Mouse (Mus musculus) C2C12 (cell line): ENCODE measurements at regions not wholly inside any gene's neighbourhood (a gene's known extent, or its start where the extent isn't known, plus 50 kb on each side); places are given as distances from the start of the nearest gene placed in this dataset.

ENCODE experiments used
- CEBPB ChIP-seq: IDR thresholded peaks from one replicate; pipeline ENCODE4 v1.6.1; 2011; ENCODE audit warnings: low read depth, mild to moderate bottlenecking, control low read depth, moderate library complexity
- CTCF ChIP-seq: IDR thresholded peaks from one replicate; pipeline ENCODE4 v1.5.1; 2011; ENCODE audit not compliant: control insufficient read depth, insufficient read depth, insufficient read length
- FOSL1 ChIP-seq: IDR thresholded peaks from one replicate; pipeline ENCODE4 v1.8.0; 2011; ENCODE audit warnings: mild to moderate bottlenecking, low read length; ENCODE audit not compliant: poor library complexity, insufficient read depth, severe bottlenecking
- MAX ChIP-seq: IDR thresholded peaks from one replicate; pipeline ENCODE4 v1.6.1; 2011; ENCODE audit warnings: mild to moderate bottlenecking, control low read depth
- USF1 ChIP-seq: IDR thresholded peaks from one replicate; pipeline ENCODE4 v1.6.1; 2011; ENCODE audit warnings: low read depth, mild to moderate bottlenecking, control low read depth, moderate library complexity

GRCm38 (mm10) chr1:151101516-151101915 is 80.8 kb upstream of the Gm47985 start:
- no peak for TF ChIP-seq CTCF
- TF ChIP-seq FOSL1 = no peak
- no peak for TF ChIP-seq MAX
- no peak for TF ChIP-seq CEBPB
- TF ChIP-seq USF1 = no peak
